Mouse (Mus musculus) v-Abl transformed pro-B cells (cell line): ENCODE measurements at regions not wholly inside any gene's neighbourhood (a gene's known extent, or its start where the extent isn't known, plus 50 kb on each side); places are given as distances from the start of the nearest gene placed in this dataset.

Experiments
- in situ Hi-C, 2 experiments: fragments of 400-800 bp; cut with MboI; formaldehyde crosslinking; loops; one replicate each; pipeline ENCODE4 v1.15.1; 2025; ENCODE audit not compliant: unreplicated experiment in 2 of 2

DNA sequence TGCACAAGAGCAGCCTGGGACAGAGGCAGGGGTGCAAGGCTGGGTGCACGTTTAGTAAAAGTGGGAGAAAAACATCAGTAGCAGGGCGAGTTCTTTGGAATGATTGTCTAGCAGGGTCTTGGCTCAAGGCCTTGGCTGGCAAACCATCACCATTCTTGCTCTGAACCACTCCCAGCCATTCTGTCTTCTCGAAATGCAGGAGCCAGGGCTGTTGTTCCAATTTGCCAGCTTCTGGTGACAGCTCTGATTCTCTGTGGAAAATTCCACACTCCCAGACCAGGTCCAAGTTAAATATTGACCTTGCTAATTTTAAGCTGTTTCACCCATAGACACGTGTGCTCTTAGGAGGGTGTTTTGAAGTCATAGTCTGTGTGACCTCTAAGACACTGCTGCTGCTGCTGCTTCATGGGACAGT is 441.2 kb downstream of the Fgf9 start:
- in situ Hi-C loops, result no loop called here

DNA sequence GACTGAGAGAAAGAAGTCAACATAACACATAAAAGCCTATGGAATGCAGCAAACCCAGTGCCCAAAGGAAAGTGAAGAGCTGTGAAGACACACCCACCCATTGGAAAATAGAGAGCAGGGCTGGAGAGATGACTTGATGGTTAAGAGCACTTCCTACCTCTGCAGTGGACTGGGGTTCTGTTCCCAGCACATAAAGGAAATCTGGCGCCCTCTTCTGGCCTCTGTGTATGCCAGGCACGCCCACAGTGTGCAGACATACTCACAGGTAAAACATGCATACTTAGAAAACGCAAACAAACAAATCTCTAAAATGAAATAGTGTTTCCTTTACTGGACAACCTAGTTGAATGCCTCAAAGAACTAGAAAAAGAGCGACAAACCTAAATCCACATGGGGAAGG is 440.4 kb downstream of the Fgf9 start:
- in situ Hi-C loops, result no loop called here

DNA sequence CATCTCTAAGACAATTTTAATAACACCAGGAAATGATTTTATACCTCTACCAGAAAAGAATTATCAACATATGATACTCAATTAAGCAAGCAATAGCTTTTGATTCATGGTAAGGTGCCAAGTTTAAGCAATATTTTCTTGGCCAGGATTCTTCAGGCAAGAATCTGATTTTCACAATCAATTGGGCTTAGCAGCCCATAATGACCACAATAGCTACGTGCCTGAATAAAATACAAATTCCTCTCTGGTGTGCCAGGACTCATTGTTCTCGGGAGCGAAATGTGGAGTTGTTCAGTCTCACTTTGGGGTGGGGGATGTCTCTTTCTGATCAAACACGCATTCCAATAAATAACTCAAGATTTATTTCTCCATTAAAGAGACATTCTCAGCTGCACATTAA is 438.8 kb downstream of the Fgf9 start:
- in situ Hi-C loops, result no loop called here

- in situ Hi-C loops, result no loop called here
Observed at GRCm38 (mm10) chr14:58506490-58506889, 436.1 kb downstream of the Fgf9 start.

DNA sequence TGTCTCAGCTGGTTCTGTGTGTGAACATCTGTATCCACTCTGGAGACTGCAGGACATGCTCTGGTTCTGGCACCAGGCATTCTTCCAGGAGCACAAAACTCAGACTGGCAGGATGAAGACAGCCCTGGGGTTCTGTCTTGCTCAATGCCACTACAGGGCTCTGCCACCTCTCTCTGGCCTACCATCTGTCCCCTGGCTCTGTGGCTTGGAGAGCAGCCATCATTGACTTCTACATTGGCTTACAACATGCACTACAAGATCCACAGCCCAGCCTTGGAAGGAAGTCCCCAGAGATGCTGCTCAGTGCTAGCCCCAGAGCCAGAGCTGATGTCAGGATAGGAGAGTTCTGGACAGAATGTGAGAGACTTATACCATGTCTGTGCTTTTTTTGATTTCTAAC is 435.5 kb downstream of the Fgf9 start:
- in situ Hi-C loops, result no loop called here

DNA sequence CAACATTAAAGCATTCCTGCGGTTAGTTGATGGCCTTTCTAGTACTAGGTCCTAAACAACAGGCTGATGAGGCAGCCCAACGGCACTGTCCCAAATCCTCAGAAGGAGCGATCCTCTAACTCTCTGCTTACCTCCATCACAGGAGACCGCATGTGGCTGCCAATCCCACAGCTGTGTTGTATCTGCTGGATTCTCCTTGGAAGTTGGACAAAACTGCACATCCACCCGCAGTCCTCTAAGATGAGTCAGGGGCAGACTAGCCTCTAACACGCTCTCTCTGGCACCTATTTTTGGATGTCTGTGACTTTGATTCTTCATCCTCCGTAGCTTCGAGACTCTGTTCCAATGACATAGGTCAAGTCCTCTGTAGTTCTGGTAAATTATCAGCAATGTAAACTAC is 432.5 kb downstream of the Fgf9 start:
- in situ Hi-C loops, result no loop called here

DNA sequence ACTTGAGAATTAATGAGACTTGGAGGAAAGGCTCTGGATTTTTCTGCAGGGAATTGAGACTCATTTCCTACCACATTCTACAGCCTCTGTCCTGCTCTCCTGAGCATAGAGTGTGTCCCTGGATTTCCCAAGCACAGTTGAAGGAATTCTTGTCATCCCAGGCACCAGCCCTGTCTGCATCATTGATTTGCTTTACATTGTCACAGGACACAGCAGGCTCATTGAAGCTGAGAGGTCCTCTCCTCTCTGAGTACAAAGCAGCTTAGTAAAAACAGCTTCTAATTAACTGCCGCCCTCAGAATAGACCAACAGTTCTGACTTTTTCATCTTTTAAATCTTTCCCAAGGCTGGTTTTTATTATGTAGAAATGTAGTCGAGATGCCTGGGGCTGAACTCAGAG is 429.7 kb downstream of the Fgf9 start:
- in situ Hi-C loops, result no loop called here

DNA sequence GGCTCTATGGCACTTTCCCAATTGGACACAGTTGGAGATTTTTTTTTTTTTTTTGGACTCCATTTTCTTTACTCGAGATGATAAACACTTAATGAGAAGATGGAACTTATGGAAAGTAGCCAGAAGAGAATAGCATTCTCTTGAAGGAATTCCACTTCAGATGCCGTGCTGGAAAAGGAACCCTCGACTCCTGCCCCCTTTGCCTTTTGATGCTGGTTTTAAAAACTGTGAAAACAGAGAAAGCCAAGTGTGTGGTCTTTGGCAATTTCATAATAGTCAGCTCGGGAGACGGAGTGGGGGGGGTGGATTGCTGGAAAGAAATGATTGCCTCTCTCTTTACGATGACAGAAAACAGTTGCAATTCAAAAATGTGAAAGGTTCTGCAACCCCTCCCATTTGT is 429.2 kb downstream of the Fgf9 start:
- in situ Hi-C loops, result no loop called here

GRCm38 (mm10) chr14:58499071-58499470 is 428.7 kb downstream of the Fgf9 start:
- in situ Hi-C loops, result no loop called here

DNA sequence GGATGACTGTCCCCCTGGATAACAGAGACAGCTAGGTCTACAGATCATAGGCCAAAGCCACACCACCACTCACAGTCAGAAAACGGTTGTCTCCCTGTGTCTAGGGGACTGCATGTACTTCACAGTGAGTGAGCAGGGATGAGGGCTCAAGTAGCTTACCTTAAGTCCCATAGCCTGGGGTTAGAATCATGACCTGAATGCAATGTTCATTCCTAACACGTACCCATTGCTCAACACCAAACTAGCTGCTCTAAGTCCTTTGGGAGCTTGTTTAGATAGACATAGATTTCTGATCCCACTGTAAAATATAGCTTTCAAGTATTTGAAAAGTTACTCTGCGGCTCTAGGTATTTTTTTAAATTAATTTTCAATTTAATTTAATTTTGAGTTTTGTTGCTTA is 426.6 kb downstream of the Fgf9 start:
- in situ Hi-C loops, result no loop called here

- in situ Hi-C loops, result no loop called here
Observed at GRCm38 (mm10) chr14:58494400-58494987, 424.1 kb downstream of the Fgf9 start.

- in situ Hi-C loops, result no loop called here
Observed at GRCm38 (mm10) chr14:58492118-58492517, 421.8 kb downstream of the Fgf9 start.

- in situ Hi-C loops, result no loop called here
Observed at GRCm38 (mm10) chr14:58488803-58489202, 418.5 kb downstream of the Fgf9 start.

GRCm38 (mm10) chr14:58487836-58488235 is 417.5 kb downstream of the Fgf9 start:
- in situ Hi-C loops, result no loop called here

DNA sequence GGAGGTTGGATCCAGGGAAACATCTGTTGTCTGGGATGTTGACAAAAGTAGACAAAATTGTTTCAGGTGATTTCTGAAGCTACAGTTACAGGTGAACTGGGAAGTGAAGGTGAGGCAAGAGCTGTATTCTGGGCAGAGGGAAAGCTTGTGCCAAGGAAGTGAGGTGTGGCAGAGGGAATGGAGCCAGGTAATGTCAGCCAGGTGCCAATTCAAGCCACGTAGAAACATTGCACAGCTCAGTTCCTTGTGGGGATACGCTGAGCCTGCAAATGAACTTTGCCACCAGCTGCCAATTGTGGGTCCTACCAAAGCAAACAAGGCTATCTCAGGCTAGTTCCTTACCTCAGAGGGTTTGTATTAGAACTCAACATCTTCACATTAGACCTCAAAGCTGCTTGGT is 410.1 kb downstream of the Fgf9 start:
- in situ Hi-C loops, result no loop called here

DNA sequence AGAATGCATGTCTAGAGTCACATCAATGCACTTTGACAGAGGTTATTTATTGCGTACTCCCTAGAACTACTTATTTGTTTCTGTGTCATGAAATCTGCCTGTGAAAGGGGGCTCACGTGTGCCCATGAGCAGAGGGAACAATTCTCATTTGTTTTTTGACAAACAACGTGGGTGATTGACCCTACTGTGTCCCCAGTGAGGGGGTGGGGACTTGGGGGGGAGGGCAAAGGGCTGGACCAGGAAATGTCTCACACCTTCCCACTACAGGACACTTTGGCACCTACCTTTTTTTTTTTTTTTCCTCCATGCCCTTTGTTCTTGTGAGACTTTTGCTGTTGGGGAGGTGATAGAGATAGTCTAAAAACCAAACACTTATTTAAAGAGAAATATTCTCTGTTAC is 400.3 kb downstream of the Fgf9 start:
- in situ Hi-C loops, result no loop called here

DNA sequence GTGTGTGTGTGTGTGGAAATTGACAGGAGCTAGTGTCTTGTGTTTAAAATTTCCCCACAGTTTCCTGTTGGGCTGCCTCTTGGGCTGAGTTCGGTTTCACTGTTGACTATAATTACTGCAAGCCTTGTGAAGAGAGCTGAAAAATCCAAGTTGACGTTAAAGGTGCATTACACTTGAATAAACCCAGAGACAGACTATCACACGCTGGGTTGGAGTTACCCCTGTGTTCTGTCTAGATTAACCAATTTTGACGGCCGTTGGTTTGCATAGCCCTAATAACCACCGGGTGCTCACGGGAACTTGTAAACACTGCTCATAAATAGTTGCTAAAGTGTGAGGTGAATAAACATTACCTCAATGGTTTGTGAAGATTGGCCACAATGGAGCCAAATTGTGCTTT is 398.1 kb downstream of the Fgf9 start:
- in situ Hi-C loops, result no loop called here

DNA sequence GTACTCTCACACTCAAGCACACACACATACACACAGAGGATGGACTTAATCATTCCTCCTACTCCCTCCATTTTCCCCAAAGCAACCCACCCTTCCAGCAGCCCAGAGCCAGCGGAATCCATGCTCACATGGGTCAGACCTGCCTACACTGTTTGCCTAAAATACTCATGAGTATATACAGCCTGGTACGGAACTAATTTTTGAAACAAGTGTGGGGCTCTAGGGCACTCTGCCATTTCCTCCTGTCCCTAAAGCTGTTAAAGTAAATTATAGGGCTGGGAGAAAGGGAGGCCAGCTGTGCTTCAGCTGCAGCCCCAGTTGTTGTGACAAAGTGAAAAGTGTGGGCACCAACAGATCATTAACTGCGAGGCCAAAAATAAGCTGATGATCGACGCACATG is 397.5 kb downstream of the Fgf9 start:
- in situ Hi-C loops, result no loop called here

GRCm38 (mm10) chr14:58446776-58447354 is 376.5 kb downstream of the Fgf9 start:
- in situ Hi-C loops, result no loop called here

DNA sequence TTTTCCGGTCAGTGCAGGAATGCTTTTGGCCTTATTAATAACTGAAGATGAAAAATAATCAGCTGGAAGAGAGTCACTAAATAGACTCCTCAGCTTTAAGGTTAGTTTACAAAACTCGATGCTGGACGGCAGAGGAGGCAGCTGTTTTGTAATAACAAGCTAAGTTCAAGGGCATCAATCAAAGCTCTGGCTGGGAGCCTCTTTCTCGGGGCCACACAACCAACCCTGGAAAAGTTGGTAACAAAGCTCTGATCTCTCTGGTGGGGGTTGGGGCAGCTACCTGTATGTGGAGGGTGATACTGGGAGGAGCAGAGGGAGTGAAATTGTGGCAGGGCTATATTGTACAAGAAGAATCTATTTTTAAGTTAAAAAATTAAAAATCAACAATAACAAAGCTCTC is 374.1 kb downstream of the Fgf9 start:
- in situ Hi-C loops, result no loop called here

DNA sequence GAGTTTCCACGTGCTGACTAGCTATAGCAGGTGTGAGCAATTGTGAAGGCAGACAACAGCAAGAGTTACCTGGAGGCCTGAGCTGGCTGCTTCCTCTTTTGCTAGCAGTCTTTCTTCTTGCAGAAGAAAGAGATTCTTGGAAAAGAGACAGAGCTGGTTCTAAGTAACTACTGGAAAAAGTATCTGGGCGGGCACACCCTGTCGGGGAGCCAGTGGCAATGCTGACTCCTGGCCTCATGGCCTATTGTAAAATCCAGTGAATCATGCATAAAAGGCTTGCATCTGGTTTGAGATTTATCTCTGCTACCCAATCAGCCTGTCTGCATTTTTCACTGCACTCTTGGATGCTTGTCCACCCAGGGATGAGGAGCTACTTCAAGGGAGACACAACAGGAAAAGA is 372.2 kb downstream of the Fgf9 start:
- in situ Hi-C loops, result no loop called here

- in situ Hi-C loops, result no loop called here
Observed at GRCm38 (mm10) chr14:58439963-58440362, 369.6 kb downstream of the Fgf9 start.

DNA sequence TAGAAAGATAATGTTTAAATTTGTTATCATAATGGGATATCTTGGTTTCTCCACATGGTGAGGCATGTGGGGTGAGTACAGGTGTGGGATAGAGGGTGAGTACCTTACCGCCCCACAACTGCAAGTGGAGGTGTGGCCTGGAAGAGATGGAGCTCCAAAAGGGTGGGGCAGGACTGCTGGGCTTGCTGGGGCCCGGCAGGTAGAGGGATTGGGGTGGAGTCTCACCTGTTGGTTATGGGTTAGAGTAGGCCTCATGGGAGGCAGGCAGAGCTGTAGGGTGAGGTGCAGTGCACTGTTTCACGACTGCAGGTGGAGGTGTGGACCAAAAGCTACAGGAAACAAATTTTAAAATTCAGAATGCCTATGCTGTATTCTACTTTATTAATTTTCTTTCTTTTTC is 365.7 kb downstream of the Fgf9 start:
- in situ Hi-C loops, result no loop called here
